26 mouse cellular contexts compared by ENCODE assay signal in the genomic region with DNA sequence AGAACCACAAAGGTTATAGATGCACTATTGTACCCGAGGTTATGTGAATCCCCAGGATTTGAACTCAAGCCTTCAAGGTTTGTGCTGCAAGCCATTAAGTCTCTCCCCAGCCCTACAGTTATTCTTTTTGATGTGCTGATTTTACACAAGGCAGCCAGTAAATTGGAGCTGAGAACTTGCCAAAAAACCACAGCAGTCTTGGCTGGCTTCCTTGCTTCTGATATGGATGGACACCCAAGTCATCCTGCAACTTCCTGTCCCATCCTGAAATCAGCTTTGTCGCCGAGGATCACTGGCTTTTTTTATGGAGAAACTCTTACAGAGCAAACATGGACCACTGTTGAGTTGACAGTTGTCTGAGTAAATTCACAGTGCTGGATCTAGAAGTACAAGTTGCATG. TPM values are rescaled to one million over a fixed set of nuclear protein-coding genes. Genes with fewer than 3 reads are reported as not detected.
DNase-seq lines count a peak whose midpoint lies in the region; ATAC-seq and TF ChIP-seq lines count a peak whose summit lies in the region.
"Had no signal": no experiment of that assay in that cellular context is flagged by ENCODE, and none has a peak within 500 bp of the region (broad histone marks: within the 10 kb centered on the region; RNA-seq: fewer than 3 reads in every experiment).

No protein-coding gene starts in this region.

- no peak overlapping the region for H3K4me2 ChIP-seq in midbrain, postnatal 0 days (ENCODE audit: low read depth, low read length, poor library complexity, severe bottlenecking)
- no peak overlapping the region for H3K4me2 ChIP-seq in midbrain, embryonic 15.5 days
- H3K4me2 ChIP-seq: embryonic facial prominence, embryonic 13.5 days; forebrain, embryonic 12.5 days; hindbrain, embryonic 12.5 days had no signal

- H3K27me3 ChIP-seq in kidney, adult 2 months (replicated peaks; ENCODE audit: control insufficient read depth, insufficient read depth, low read length): no peaks in the 10 kb centered on the region
- no peaks in the 10 kb centered on the region for H3K27me3 ChIP-seq in midbrain, postnatal 0 days (ENCODE audit: insufficient read depth, low read length)
- no peaks in the 10 kb centered on the region for H3K27me3 ChIP-seq in midbrain, embryonic 15.5 days (replicated peaks)
- H3K27me3 ChIP-seq: CH12.LX; forebrain, embryonic 12.5 days had no signal

- H3K9me3 ChIP-seq in midbrain, postnatal 0 days (ENCODE audit: low read length): no peaks in the 10 kb centered on the region
- no peaks in the 10 kb centered on the region for H3K9me3 ChIP-seq in midbrain, embryonic 15.5 days
- H3K9me3 ChIP-seq: embryonic facial prominence, embryonic 13.5 days; forebrain, embryonic 12.5 days; heart, embryonic 10.5 days; hindbrain, embryonic 12.5 days had no signal

- H3K27ac ChIP-seq in kidney, adult 2 months (ENCODE audit: insufficient read depth, low read depth, low read length): no peak overlapping the region
- H3K27ac ChIP-seq in midbrain, postnatal 0 days (ENCODE audit: low read depth, low read length): no peak overlapping the region
- H3K27ac ChIP-seq in midbrain, embryonic 15.5 days: no peak overlapping the region
- H3K27ac ChIP-seq: embryonic facial prominence, embryonic 13.5 days; forebrain, embryonic 12.5 days; heart, embryonic 10.5 days; hindbrain, embryonic 12.5 days had no signal

- no peak overlapping the region for H3K9ac ChIP-seq in midbrain, postnatal 0 days (replicated peaks; ENCODE audit: low read length, poor library complexity, severe bottlenecking)
- H3K9ac ChIP-seq in midbrain, embryonic 15.5 days: no peak overlapping the region
- H3K9ac ChIP-seq: embryonic facial prominence, embryonic 13.5 days; forebrain, embryonic 12.5 days; hindbrain, embryonic 12.5 days had no signal

- no peak overlapping the region for H3K4me3 ChIP-seq in kidney, adult 2 months (ENCODE audit: insufficient read depth, low read depth, low read length)
- H3K4me3 ChIP-seq in midbrain, postnatal 0 days (ENCODE audit: low read depth, low read length): no peak overlapping the region
- no peak overlapping the region for H3K4me3 ChIP-seq in midbrain, embryonic 15.5 days
- H3K4me3 ChIP-seq: embryonic facial prominence, embryonic 13.5 days; forebrain, embryonic 12.5 days; heart, embryonic 10.5 days; hindbrain, embryonic 12.5 days had no signal

- peak; percentile 15 for DNase-seq in kidney, adult 2 months
- no peak for DNase-seq in kidney, postnatal 36 days
- DNase-seq in left cerebral cortex, postnatal 4 days: peak; percentile 63
- DNase-seq in left cerebral cortex, adult 8-10 months (ENCODE audit: low spot score in 2 of 2): no peak
- DNase-seq in midbrain, postnatal 0 days (ENCODE audit: low spot score): peak; percentile 71
- DNase-seq: adrenal gland, adult 2 months; adrenal gland, postnatal 25 days; cerebellum, adult 11 months; cerebellum, adult 8-10 months; cerebellum, postnatal 36 days; gastrocnemius, postnatal 10 days; heart, adult 18-20 months; heart, postnatal 10 days; heart, postnatal 4 days had no signal

- TF ChIP-seq CTCF in kidney, adult 2 months (conservative IDR thresholded peaks at IDR 0.05; ENCODE audit: insufficient read depth, insufficient read length, low read depth, low read length): no peak
- no peak for TF ChIP-seq CTCF in midbrain, postnatal 0 days (IDR thresholded peaks at IDR 0.05)

- H3K4me1 ChIP-seq in kidney, adult 2 months (ENCODE audit: control insufficient read depth, insufficient read depth, low read length): no peaks in the 10 kb centered on the region
- H3K4me1 ChIP-seq in midbrain, postnatal 0 days (ENCODE audit: insufficient read depth, low read length): peaks cover 8% of the 10 kb centered on the region; the same call in 1 of the 2 replicates
- H3K4me1 ChIP-seq in midbrain, embryonic 15.5 days: peaks cover 19% of the 10 kb centered on the region

- ATAC-seq in midbrain, postnatal 0 days (ENCODE audit: low FRiP score): no peak
- ATAC-seq in midbrain, embryonic 15.5 days (replicated peaks): no peak
- ATAC-seq: activated CD4-positive, CD25-positive, alpha-beta regulatory T cell, adult 4 months; forebrain, embryonic 16.5 days; Patski had no signal

- H3K36me3 ChIP-seq in kidney, adult 2 months (ENCODE audit: control insufficient read depth, insufficient read depth, low read length): no peaks in the 10 kb centered on the region
- H3K36me3 ChIP-seq in midbrain, postnatal 0 days (ENCODE audit: insufficient read depth, low read length): no peaks in the 10 kb centered on the region
- no peaks in the 10 kb centered on the region for H3K36me3 ChIP-seq in midbrain, embryonic 15.5 days (replicated peaks)
- H3K36me3 ChIP-seq: embryonic facial prominence, embryonic 13.5 days; forebrain, embryonic 12.5 days; heart, embryonic 10.5 days; hindbrain, embryonic 12.5 days had no signal

- intact Hi-C loops in left cerebral cortex, postnatal 4 days (cut with DNase I): no loop called here

- 54% methylated on average over 3 of the region's 3 CpGs for WGBS in kidney, adult 2 months
- WGBS in midbrain, postnatal 0 days: 76% methylated on average over 3 of the region's 3 CpGs
- WGBS in midbrain, embryonic 15.5 days: 80% methylated on average over 3 of the region's 3 CpGs

- no peak for TF ChIP-seq POLR2A in kidney, adult 2 months (IDR thresholded peaks at IDR 0.05; ENCODE audit: low read depth, low read length)

RNA-seq across cellular contexts. Expression of a gene that starts 14.5 kb away (rescaled TPM):
- 5.2 and 5.9 TPM in 2 replicates for polyA plus RNA-seq in kidney, adult 2 months (2012; rRNA removed)
- total RNA-seq in left cerebral cortex, postnatal 4 days (2021): 10 to 100 TPM; 68.4 to 73.9 TPM
- 10 to 100 TPM; 72.3 to 87.3 (median 75.4) TPM for total RNA-seq in left cerebral cortex, adult 8-10 months (2022)
- 48.4 and 73.0 TPM in 2 replicates for total RNA-seq in midbrain, postnatal 0 days (2014; rRNA removed)
- 15.2 and 21.1 TPM in 2 replicates for polyA plus RNA-seq in midbrain, postnatal 0 days (2015; fragmentation: Nextera tagmentation; extraction: Ambion mirVana)
- polyA plus RNA-seq in midbrain, embryonic 15.5 days (2015; fragmentation: Nextera tagmentation; extraction: Ambion mirVana): 27.2 and 31.8 TPM in 2 replicates
- total RNA-seq: CH12.LX had no signal
- polyA plus RNA-seq: activated CD4-positive, CD25-positive, alpha-beta regulatory T cell, adult 4 months; Patski had no signal

RNA-seq across cellular contexts. Expression of a gene that starts 39.8 kb away (rescaled TPM):
- polyA plus RNA-seq in kidney, adult 2 months (2012; rRNA removed): not detected in 2 replicates
- total RNA-seq in left cerebral cortex, postnatal 4 days (2021): not detected
- not detected for total RNA-seq in left cerebral cortex, adult 8-10 months (2022)
- not detected in 2 replicates for total RNA-seq in midbrain, postnatal 0 days (2014; rRNA removed)
- polyA plus RNA-seq in midbrain, postnatal 0 days (2015; fragmentation: Nextera tagmentation; extraction: Ambion mirVana): not detected in 2 replicates
- not detected in 2 replicates for polyA plus RNA-seq in midbrain, embryonic 15.5 days (2015; fragmentation: Nextera tagmentation; extraction: Ambion mirVana)
- total RNA-seq: adrenal gland, adult 2 months; adrenal gland, postnatal 25 days; CH12.LX; gastrocnemius, postnatal 10 days; gastrocnemius, postnatal 4 days; heart, adult 18-20 months; heart, postnatal 10 days; heart, postnatal 4 days had no signal
- polyA plus RNA-seq: activated CD4-positive, CD25-positive, alpha-beta regulatory T cell, adult 4 months; adrenal gland, adult 2 months; embryonic facial prominence, embryonic 13.5 days; forebrain, embryonic 12.5 days; forebrain, embryonic 16.5 days; frontal cortex, adult 2 months; heart, embryonic 10.5 days; heart, embryonic 14.5 days; hindbrain, embryonic 12.5 days; Patski had no signal

RNA-seq across cellular contexts. Expression of a gene that starts 51.3 kb away (rescaled TPM):
- polyA plus RNA-seq in kidney, adult 2 months (2012; rRNA removed): 1.5 and 2.8 TPM in 2 replicates
- total RNA-seq in left cerebral cortex, postnatal 4 days (2021): 1 to 10 TPM; 3.9 to 4.2 TPM
- total RNA-seq in left cerebral cortex, adult 8-10 months (2022): 1 to 10 TPM in 1 of 4 experiments, under 1 TPM in 1, not detected in 2; 0.53 to 2.6 TPM
- total RNA-seq in midbrain, postnatal 0 days (2014; rRNA removed): 1.4 and 3.0 TPM in 2 replicates
- polyA plus RNA-seq in midbrain, postnatal 0 days (2015; fragmentation: Nextera tagmentation; extraction: Ambion mirVana): 2.2 and 3.1 TPM in 2 replicates
- polyA plus RNA-seq in midbrain, embryonic 15.5 days (2015; fragmentation: Nextera tagmentation; extraction: Ambion mirVana): 1.1 and 1.6 TPM in 2 replicates
- total RNA-seq: CH12.LX had no signal
- polyA plus RNA-seq: activated CD4-positive, CD25-positive, alpha-beta regulatory T cell, adult 4 months had no signal

Comparison
In these comparisons a context has a peak if more than half of its experiments do, and no peak if none do; other contexts are left out.
1. DNase-seq: peak in kidney, adult 2 months (single experiment), left cerebral cortex, postnatal 4 days (single experiment) and midbrain, postnatal 0 days (single experiment); none in kidney, postnatal 36 days (0 of 2) and left cerebral cortex, adult 8-10 months (0 of 2).